In genomic region chr3:28262371-28263001, GRCm38 (mm10) we compare ENCODE assay signal across 8 mouse cellular contexts. TPM values are rescaled to one million over a fixed set of nuclear protein-coding genes. Genes with fewer than 3 reads are reported as not detected.
DNase-seq lines count a peak whose midpoint lies in the region; ATAC-seq and TF ChIP-seq lines count a peak whose summit lies in the region.

No protein-coding gene starts in this region.

- H3K9me3 ChIP-seq in MEL (replicated peaks; ENCODE audit: insufficient read depth, low read length): no peaks in the 10 kb centered on the region

- peak overlapping the region; percentile 83 to 91 for H3K4me3 ChIP-seq in MEL (ENCODE audit: control insufficient read depth in 1 of 2, insufficient read depth in 1 of 2, low read depth in 2 of 2, low read length in 2 of 2)

- H3K36me3 ChIP-seq in MEL (ENCODE audit: control insufficient read depth in 1 of 2, insufficient read depth in 2 of 2, low read length in 2 of 2): peaks cover 0 to 7% of the 10 kb centered on the region in 2 experiments; a peak in 2 of 4 replicates

- H3K27me3 ChIP-seq in MEL (ENCODE audit: control insufficient read depth in 1 of 2, insufficient read depth in 2 of 2, low read length in 2 of 2): no peaks in the 10 kb centered on the region

- no peak; a peak in 2 of 4 replicates for TF ChIP-seq POLR2A in MEL (IDR thresholded peaks at IDR 0.05; ENCODE audit: control insufficient read depth in 1 of 2, insufficient read depth in 1 of 2, low read depth in 1 of 2, low read length in 2 of 2, poor library complexity in 1 of 2)

- ATAC-seq in hematopoietic stem cell, adult 5-6 weeks (replicated peaks in 1 of 2; ENCODE audit: insufficient read depth in 1 of 2, low FRiP score in 2 of 2, low TSS enrichment in 1 of 2, low read depth in 1 of 2, poor library complexity in 2 of 2, severe bottlenecking in 2 of 2): peak; percentile 52 to 58

- TF ChIP-seq EP300 in MEL (IDR thresholded peaks at IDR 0.05; ENCODE audit: low read depth in 1 of 2, low read length in 2 of 2): no peak

- TF ChIP-seq CTCF in MEL (IDR thresholded peaks at IDR 0.05 in 2 of 3, conservative IDR thresholded peaks at IDR 0.05 in 1 of 3; ENCODE audit: control insufficient read depth in 1 of 3, insufficient read depth in 1 of 3, low read depth in 2 of 3, low read length in 3 of 3, poor library complexity in 1 of 3, severe bottlenecking in 1 of 3): no peak

- H3K9ac ChIP-seq in MEL (ENCODE audit: control insufficient read depth, low read depth, low read length, poor library complexity, severe bottlenecking): peak overlapping the region; percentile 84

- no peak for TF ChIP-seq RAD21 in MEL (IDR thresholded peaks at IDR 0.05; ENCODE audit: low read depth, low read length)

- peak overlapping the region; percentile 83 for H3K27ac ChIP-seq in MEL (ENCODE audit: control insufficient read depth, low read depth, low read length)

- peaks cover 3 to 11% of the 10 kb centered on the region in 2 experiments; a peak in 3 of 4 replicates for H3K4me1 ChIP-seq in MEL (ENCODE audit: control insufficient read depth in 1 of 2, insufficient read depth in 2 of 2, low read length in 2 of 2)

- peak; percentile 86 for DNase-seq in MEL (ENCODE audit: low read depth, low spot score)
- peak; percentile 20 for DNase-seq in c-Kit-positive CD71-positive TER-119-positive erythroid progenitor cells, embryonic 14.5 days (ENCODE audit: low spot score)
- DNase-seq in forelimb bud, embryonic 11.5 days (ENCODE audit: low read depth, low spot score): peak; percentile 29
- peak; percentile 69 to 70 for DNase-seq in layer of hippocampus, postnatal 14 days (ENCODE audit: low spot score in 2 of 2)
- DNase-seq in lung, postnatal 10 days: peak; percentile 69
- peak; percentile 77 for DNase-seq in retina, postnatal 1 day
- DNase-seq in urinary bladder, adult 18-20 months (ENCODE audit: low spot score in 2 of 2): peak; percentile 41 to 58

- peaks cover 17% of the 10 kb centered on the region for H3K79me2 ChIP-seq in MEL (ENCODE audit: control insufficient read depth, insufficient read depth, low read length, poor library complexity)

TF ChIP-seq in MEL, 35 proteins besides CTCF, POLR2A, EP300 and RAD21:
- TF ChIP-seq ZC3H11A (IDR thresholded peaks at IDR 0.05; ENCODE audit: low read depth, low read length): no peak
- peak; percentile 14; the same call in 1 of the 2 replicates for TF ChIP-seq POLR2AphosphoS2 (IDR thresholded peaks at IDR 0.05; ENCODE audit: low read length)
- TF ChIP-seq MAX (IDR thresholded peaks at IDR 0.05; ENCODE audit: low read length): no peak; the same call in 1 of the 2 replicates
- TF ChIP-seq CHD1 (IDR thresholded peaks at IDR 0.05; ENCODE audit: low read depth, low read length): 0 out of 2 replicates have a peak, but pooled peaks have one; percentile 62
- peak; percentile 57; the same call in 1 of the 2 replicates for TF ChIP-seq NELFE (IDR thresholded peaks at IDR 0.05; ENCODE audit: low read depth, low read length)
- 0 out of 2 replicates have a peak, but pooled peaks have one; percentile 5 for TF ChIP-seq GATA1 (IDR thresholded peaks at IDR 0.05; ENCODE audit: low read depth, low read length)
- TF ChIP-seq ETS1 (IDR thresholded peaks at IDR 0.05; ENCODE audit: low read depth, low read length): no peak
- peak; percentile 60; the same call in 1 of the 2 replicates for TF ChIP-seq MYC (IDR thresholded peaks at IDR 0.05; ENCODE audit: low read depth, low read length)
- peak; percentile 63 for TF ChIP-seq NRF1 (IDR thresholded peaks at IDR 0.05; ENCODE audit: insufficient read depth, low read depth, low read length, poor library complexity, severe bottlenecking)

RNA-seq across cellular contexts. Expression of gene Tnik, which starts 0.5 kb away (rescaled TPM):
- total RNA-seq in MEL (2012; rRNA removed): 13.6 and 14.5 TPM in 2 replicates
- polyA plus RNA-seq in MEL (2012; ENCODE audit: insufficient read depth in 1 of 2, insufficient read length in 2 of 2, low read depth in 1 of 2, low replicate concordance in 2 of 2, missing spikeins in 1 of 2): 10 to 100 TPM in 1 of 2 experiments, 1 to 10 TPM in 1; 9.9 to 78.4 TPM
- total RNA-seq in hematopoietic stem cell, adult 5-6 weeks (2017): 25.2 and 33.2 TPM in 2 replicates
- total RNA-seq in layer of hippocampus, postnatal 14 days (2021): 100 to 1,000 TPM; 194 to 236 TPM

Comparison
In these comparisons a context has a peak if more than half of its experiments do, and no peak if none do; other contexts are left out.
1. Peak in every context shown above with its lines: DNase-seq, ATAC-seq, H3K4me3 ChIP-seq and H3K27ac ChIP-seq.
2. DNase-seq: peak in every context shown above with its lines; median percentile 86 in MEL; 77 in retina, postnatal 1 day; 70 in layer of hippocampus, postnatal 14 days; 69 in lung, postnatal 10 days; 50 in urinary bladder, adult 18-20 months; 29 in forelimb bud, embryonic 11.5 days; 20 in c-Kit-positive CD71-positive TER-119-positive erythroid progenitor cells, embryonic 14.5 days.